Mouse (Mus musculus): ENCODE measurements around the gene Ccpg1os.

- TF ChIP-seq CTCF (IDR thresholded peaks at IDR 0.05; ENCODE audit: borderline replicate concordance, insufficient read depth, low read length) (no peak), POLR2A (IDR thresholded peaks at IDR 0.05; ENCODE audit: low read depth, low read length) (no peak)
Observed at GRCm38 (mm10) chr9:72949572-72949971, 35.6 kb downstream of the Ccpg1os start.

All from embryonic fibroblast, embryonic 13.5 days (primary cell).